Mouse (Mus musculus) adrenal gland (tissue): ENCODE measurements around the gene Klhl42.

Experiments
- intact Hi-C: fragments of 180-260 bp; cut with DNase I; formaldehyde crosslinking; loops from one replicate; pipeline ENCODE4 v1.15.1; 2025

Gene Klhl42

DNA sequence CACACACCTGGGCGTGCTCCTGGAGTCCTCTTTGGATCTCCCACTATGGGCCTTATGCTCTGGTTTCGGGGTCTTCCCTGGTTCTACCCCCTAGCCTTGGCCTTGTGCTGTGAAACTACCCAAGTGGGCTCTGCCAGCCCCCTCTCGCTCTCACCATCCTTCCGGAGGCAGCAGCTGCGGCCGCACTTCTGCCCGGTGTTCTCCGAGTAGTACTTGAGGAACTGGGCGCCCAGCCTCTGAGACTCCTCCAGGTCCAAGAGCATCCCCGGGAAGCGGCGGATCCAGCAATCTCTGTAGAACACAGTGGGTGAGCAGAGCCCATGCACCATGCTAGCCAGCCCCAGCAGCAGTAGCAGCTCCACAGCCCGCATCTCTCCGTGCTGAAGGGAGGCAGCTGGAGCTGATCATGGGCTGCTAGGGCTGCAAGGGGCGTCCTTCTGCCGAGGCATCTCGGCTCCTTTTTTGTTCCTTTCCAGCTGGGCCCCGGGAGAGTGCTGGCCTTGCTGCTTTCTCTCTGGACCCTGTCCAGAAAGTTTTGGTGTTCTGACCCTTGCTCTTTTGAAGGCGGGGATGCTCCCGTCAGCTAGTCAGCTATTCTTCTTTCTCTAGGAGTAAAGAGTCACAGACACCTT is 4.5 kb upstream of the Klhl42 start, which contains the start of gene Mansc4:
Gene Mansc4, minus strand, starts transcription at position 439 of the 632 bp plus-strand sequence.
- intact Hi-C loops, result no loop called here

DNA sequence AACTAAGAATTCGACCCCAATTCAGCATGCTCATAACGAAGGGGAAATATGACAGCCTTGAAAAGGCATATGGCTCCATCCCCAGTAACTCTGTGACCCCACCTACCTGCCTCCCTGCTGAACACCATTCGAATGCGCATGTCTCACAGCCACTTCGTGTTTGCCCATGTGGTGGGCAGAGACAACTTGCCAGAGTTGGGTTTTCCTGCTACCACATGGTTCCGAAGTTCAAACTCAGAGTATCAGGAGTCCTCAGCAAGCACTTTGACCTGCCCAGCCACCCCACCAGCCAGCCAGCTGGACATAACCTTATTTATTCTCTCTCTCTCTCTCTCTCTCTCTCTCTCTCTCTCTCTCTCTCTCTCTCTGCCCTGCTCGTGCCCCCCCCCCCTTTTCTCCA is 3.4 kb upstream of the Klhl42 start:
- intact Hi-C loops, result no loop called here

DNA sequence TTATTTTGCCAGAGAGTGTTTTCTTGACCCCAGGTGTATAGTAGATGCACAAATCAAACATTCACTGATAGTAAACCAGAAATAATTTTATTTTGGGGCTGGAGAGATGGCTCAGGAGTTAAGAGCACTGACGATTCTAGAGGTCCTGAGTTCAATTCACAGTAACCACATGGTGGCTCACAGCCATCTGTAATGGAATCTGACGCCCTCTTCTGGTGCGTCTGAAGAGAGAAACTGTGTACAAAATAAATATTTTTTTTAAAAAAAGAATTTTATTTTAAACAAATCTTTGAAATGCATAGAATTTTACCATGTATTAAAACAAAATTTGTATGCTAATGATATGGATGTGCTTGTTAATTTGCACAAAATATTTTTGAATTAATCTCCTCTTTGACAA is 2.7 kb upstream of the Klhl42 start:
- intact Hi-C loops, result no loop called here

DNA sequence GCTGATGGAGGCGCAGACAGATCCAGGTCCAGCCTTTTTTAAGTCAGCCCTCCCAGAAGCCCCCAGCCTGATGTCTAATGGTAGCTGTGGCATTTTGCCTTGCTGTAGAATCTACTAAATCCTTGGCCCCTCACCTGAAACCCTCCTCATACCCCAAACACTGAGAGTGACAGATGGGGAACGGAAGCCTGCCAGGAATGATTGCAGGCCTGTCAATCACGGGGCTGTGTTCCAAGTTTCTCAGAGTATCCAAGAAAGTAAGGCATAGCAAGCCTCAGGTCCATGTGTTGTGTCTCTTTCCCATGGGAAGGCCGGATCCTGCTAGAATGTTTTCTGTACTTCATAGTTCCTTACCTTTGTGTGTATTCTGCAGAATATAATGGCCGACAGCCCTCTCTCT is 988 bp upstream of the Klhl42 start:
- intact Hi-C loops, result no loop called here

DNA sequence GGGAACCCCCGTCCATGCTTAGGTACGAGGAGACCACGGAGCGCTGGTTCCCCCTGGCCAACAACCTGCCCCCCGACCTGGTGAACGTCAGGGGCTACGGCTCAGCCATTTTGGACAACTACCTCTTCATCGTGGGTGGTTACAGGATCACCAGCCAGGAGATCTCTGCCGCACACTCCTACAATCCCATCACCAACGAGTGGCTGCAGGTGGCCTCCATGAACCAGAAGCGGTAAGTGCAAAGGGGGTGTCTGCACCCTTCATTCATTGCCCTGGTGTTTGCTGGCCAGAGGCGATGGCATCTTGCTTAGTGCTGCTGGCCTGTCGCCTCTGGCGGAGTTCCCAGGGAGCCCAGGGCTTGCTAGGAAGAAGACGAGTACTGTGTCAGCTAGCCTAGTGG is 957 bp downstream of the Klhl42 start:
- intact Hi-C loops, result no loop called here

DNA sequence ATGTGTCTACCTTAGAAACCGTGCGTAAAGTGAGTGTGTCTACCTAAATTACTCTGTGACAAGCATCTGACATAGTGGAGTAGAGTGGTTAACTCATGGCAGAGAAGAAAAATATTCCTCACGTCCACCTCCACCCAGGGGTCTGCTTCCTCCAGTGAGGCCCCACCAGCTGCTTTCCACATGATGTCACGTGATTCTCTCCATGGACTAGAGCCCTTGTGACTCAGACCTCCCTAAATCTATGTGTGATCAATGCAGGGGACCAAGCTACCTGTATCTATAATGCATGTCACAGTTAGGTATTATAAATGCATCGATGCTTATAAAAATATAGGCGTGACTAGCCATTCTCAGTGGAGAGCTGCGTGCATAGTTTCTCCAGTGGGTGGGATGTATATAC is 3.6 kb downstream of the Klhl42 start:
- intact Hi-C loops, result no loop called here

DNA sequence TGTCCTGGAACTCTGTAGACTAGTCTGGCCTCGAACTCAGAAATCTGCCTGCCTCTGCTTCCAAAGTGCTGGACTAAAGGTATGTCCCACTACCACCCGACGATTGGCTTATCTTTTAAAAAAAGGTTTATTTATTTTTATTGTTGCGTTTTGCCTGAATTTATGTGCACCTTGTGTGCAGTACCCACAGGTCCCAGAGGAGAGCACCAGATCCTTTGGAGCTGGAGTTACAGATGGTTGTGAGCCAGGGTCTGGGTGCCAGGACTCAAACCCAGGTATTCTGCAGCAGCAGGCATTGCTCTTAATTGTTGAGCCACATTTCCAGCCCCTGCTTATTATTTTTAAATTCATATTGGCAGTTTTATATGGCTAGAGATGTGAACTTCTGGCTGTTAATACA is 4.9 kb downstream of the Klhl42 start:
- intact Hi-C loops, result no loop called here

DNA sequence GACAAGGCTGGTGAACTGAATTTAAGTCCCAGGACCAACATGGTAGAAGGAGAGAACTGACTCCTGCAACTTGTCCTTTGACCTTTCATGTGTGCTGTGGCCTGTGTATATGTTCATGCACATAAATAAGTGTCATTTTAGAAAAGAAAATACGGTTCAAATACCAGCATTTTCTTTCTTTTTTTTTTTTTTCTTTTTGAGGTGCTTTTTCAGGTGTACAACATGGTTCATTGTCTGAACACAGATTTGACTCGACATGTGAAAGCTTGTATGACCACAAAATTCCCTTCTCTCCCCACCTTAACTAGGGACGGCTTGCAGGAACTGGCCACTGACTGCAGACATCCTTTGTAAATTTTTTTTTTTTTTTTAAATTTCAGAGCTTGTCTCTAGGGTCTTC is 5.8 kb downstream of the Klhl42 start:
- intact Hi-C loops, result no loop called here

DNA sequence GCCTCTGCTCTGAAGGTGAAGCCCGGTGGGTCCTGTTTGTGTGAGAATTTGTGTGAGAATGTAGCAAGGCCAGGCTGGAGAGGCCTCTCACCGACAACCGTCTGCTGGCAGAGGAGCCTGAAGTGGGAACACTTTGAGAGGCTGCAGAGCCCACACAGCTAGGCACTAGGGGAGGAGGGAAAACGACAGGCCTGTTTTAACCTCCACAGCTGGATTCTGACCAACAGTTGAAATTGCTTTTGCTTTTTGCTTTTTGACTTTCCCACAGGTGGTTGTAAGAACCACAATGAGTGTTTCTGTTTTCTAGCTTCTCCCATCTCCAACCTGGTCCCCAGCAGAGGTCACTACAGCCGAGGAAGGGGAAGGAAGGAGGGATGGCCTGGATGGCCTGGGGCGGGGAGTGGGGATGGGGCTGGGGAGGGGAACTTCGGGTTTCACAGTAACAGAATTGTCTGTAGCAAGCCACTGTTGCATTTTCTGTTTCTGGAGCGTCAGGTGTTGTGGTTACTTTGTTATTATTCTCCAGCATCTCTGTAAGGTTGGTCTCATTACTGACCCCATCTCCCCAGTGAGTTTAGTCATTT is 6.3 kb downstream of the Klhl42 start:
- intact Hi-C loops, result no loop called here

DNA sequence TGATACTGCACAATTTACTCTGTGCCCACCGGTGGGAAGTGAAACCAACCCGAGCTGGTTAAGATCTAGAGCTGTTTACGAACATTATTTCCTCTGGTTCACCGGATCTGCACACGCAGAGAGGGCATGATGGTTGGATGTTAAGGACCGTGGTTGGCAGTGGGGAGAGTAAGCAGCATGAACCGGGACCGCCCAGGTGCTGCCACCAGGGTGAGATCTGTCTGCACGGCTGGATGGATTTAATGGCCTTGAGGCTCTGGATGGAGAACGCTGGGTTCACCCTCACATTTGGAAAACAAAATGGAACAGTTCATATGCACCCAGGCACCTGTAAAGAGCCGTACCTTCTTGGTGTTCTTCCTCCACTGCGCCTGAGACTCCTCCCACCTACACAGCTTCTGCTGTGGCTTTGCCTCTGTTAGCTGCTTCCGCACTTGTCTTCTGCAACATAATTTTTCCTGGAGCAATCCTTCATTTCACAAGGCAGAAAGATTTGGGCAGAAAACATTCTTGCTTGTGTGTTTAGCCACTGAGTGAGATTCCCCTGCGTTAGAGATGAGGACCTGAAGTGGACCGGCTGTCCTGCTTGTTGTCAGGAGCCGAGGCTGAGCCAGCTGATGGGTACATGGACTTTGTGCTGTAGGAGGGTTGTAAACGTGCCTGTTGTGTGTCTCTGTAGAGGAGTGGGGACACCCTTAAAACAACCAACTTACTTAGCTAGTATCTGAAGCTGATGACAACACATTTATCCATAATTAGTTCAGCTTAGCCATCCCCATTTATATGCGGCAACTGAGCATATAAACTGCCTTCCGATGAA is 8.5 kb downstream of the Klhl42 start:
- intact Hi-C loops, result no loop called here

DNA sequence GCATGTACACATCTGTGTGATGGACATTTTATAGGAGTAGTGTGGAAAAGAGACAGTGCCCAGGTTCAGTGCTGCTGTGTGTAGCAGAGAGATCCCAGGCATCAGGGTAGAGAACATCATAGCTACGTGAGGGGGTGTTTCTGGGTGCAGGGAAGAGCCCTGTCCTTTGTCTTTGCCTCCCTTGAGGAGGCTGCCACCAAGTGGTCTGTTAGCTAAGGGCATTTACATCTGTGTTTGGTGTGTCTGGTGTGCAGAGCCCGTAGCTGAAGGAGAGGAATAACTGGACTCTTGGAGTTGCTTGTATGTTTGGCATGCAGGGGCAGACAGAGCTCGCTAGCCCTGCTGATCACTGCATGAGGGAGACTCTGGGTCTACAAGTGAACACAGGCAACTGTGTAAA is 11.1 kb downstream of the Klhl42 start:
- intact Hi-C loops, result no loop called here

DNA sequence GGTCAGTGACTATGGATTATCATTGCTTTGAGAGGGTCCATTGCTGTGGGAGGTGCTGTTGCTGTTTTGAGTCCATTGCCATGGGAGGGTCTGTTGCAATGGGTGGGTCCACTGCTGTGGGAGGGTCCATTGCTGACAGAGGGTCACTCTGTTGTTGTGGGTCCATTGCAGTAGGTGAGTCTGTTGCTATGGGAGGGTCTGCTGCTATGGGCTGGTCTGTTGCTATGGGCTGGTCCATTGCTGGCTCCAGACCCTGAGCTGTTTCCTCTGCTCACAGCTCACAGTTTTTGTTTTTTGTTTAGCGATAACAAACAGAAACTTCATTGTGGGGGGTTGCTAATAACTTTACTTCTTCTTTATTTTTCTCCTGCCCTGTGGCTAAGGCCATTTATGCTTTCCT is 14.3 kb downstream of the Klhl42 start:
- intact Hi-C loops, result no loop called here

DNA sequence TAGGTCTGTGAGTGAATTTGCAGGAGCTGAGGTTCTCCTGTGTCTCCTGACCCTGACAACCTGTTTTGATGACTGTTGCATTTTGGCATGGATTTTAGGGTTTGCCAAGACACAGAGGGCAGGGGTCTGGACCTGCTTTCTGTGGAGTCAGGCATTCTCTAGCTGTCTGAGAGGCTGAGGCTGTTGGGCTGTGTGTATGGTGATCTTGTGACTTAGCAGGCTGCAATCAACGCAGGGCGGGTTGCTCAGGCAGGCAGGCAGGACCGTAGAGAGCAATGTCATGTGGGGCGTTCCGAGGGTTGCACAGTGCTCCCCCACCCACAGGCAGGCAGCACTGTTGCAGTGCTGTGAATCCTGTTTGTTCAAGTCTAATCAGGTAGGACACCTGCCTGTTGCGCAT is 15.5 kb downstream of the Klhl42 start:
- intact Hi-C loops, result no loop called here

DNA sequence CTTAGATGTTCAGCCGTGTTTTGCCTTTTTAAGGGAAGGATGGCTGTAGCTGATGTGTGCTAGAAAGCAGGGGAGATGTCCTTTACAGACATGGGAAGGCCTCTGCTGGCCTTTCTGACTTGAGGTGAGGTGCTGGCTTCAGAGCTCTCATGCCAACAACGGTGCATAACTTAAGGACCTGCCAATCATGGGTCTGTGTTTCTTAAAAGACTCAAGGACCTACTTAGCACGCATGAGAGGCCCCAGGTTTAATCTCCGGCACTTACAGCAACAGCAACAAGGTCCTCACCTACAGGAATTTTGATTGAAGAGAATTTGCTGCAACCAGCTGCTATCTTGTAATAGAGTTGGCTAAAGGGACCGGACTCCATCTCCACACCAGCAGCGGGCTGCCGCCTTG is 18.1 kb downstream of the Klhl42 start:
- intact Hi-C loops, result no loop called here

DNA sequence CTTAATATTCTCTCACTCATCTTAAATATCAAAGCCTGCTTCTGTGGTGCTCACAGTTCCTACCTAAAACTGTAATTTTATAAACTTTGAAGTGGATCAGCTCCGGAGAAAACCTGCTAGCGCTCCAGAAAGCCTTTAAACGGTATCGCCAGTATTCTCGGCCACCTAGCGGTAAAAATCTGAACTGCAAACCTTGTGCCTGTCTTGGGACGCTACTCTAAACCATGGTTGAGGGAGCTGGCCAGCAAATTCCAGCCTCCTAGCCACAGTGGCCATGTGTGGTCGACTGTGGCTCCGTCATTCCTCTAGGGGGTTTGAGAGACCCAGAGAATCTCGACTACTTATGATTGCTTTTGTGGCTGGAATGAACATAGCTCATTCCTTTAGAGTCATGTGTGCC is 25.4 kb downstream of the Klhl42 start:
- intact Hi-C loops, result loop anchor here (10.0 kb wide), 1 partner anchor 292 kb away; no protein-coding TSS in a partner anchor

DNA sequence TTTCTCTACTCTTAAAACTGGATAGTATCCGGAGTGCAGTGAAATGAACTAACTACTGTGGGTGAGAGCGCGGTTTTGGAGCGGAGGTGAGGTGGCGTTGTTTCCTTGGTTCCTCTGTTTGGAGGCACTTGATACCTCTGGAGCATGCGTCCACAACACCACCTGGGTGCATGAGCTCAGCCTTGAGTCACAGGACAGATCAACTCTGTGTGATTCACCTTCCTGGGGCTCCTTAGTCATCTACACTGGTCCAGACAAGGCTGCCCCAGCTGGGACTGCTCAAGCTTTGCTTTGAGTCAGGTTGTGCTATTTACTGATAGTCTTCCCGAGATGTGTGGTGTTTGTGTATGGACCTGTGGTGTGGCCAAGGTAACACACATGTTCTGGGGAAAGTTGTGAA is 26.6 kb downstream of the Klhl42 start:
- intact Hi-C loops, result loop anchor here (10.0 kb wide), 1 partner anchor 293 kb away; no protein-coding TSS in a partner anchor

DNA sequence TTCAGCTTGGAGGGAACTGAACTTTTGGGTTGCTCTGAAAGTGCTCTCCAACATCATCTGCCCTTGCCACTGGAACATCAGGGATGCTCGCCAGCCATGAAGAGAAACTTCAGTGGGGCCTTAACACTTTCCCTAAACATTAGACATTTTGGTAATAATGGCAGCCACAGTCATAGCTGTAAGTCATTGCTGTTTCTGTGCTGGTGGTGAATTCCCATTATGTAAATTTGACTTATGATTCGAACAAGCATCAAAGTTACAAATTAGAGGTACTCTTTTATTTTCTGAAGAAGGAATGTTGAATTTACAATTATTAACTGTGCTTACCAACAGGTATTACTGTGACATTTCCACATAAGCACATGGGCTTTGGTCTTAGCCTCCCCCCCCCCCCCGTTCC is 27.0 kb downstream of the Klhl42 start:
- intact Hi-C loops, result loop anchor here (10.0 kb wide), 1 partner anchor 293 kb away; no protein-coding TSS in a partner anchor

DNA sequence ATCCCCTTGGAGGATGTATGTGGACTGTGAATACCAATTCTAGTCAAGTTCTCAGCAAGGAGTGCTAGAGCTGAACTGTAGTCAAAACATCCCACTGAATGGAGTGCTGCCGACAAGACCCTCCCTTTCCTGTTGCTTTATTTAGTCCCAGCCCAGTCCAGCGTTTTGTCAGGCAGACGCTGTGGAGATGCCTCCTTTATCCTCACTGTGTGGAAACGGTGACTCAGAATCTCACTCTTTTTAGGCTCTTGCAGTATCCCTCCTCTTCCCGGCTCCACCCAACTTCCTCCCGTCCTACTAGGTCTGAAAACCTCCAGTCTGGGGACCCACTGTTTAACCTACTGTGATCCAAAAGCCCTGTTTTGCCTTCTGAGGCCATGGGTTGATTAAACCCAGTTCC is 30.1 kb downstream of the Klhl42 start:
- intact Hi-C loops, result no loop called here

DNA sequence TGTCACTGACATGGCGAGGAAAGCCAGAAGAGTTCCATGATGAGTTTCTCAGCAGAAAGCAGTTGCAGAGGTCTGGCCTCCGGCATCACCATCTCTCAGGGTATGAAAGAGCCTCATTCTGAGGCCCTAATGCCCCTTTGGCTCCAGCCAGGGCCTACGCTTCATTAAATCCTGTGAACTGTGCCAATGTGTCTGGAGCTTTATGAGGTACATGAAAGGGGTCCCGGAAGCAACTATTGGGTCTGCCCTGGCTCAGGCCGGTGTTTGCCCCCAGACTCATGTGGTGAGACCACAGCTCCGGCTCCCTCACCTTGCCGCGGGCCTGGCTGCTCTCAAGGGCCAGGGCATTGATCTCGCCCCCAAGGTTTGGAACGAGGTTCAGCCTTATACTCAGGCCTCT is 36.1 kb downstream of the Klhl42 start:
- intact Hi-C loops, result no loop called here

DNA sequence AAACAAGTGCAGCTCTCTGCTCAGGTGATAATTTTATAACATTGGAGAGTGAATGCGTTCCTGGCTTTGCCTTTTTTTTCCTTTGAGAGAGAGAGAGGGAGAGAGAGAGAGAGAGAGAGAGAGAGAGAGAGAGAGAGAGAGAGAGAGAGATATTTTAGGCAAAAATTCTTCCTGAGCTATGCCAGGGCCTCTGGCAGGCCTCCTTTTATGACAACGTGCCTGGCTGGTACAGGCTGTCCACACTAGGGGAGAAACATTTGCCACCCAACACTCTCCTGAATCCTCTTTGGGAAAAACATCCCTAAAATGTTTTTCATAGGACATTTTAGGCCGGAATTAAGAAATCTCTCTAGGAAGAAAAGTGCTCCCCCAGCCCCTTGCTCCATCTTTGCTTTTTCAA is 47.1 kb downstream of the Klhl42 start:
- intact Hi-C loops, result no loop called here

DNA sequence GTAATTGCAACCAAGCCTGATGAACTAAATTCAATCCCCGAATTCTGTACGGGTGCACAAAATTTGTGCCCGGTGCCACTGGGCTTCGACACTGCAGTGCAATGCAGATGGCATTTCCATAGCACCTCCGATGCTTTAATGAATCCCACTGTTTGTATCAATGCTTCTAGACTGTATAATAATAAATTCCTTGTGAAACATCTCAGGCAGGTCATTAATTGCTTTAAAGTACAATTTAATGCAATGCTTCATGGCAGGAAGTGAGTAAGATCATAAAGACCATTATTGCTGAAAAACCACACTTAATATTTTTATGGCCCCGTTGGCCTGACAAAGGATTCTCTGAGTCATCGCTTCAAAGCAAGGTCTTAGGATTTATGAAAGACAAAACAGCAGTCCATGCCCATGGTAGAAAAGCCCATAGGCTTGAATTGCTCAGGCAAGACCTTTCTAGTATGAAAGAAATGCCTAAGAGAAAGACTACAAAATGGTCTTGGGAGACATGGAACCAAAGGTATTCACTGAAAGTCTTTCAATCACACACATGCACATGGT is 49.5 kb downstream of the Klhl42 start:
- intact Hi-C loops, result no loop called here

DNA sequence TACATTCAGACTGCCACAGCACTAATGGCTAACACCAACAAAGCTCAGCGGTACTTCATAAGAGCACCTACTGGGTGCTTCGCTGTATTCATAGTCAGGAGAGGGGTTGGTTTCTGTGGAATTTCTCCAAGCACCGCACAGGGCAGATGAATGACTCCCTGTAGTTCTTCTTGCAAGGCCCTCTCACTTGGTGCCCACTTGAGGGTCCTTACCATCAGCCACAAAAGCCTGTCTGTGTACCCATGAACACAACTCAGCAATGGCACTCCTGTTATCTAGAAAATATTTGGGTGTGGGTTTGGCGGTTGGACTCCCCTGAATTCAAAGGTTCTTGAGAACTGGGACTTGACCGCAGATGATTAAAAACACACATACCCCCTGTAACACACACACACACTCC is 53.5 kb downstream of the Klhl42 start:
- intact Hi-C loops, result no loop called here
